Mouse (Mus musculus) embryonic facial prominence, embryonic 10.5 days (tissue): Measurements from ENCODE around the gene Ehmt1. TPM values are rescaled to one million over a fixed set of nuclear protein-coding genes. Genes with fewer than 3 reads are reported as not detected.
"Not testable (repeated sequence)": the region's sequence is repeated elsewhere in the genome, so short reads cannot be mapped to it uniquely, and the experiment has no call there.

Experiments used
- DNase-seq: peaks from one replicate; pipeline ENCODE4 v3.0.0-alpha.2; 2017; ENCODE audit warnings: low spot score
- H3K27ac ChIP-seq: fragments of 300-500 bp; sonication (generic); replicated peaks from 2 replicates; pipeline ENCODE4 v1.5.1; 2016; ENCODE audit warnings: mild to moderate bottlenecking
- H3K27me3 ChIP-seq: fragments of 300-500 bp; sonication (generic); replicated peaks from 2 replicates; pipeline ENCODE4 v1.6.1; 2016; ENCODE audit warnings: low read depth, mild to moderate bottlenecking; ENCODE audit not compliant: poor library complexity, severe bottlenecking
- H3K36me3 ChIP-seq: fragments of 300-500 bp; sonication (generic); replicated peaks from 2 replicates; pipeline ENCODE4 v1.6.1; 2016; ENCODE audit warnings: mild to moderate bottlenecking, moderate library complexity
- H3K4me1 ChIP-seq: fragments of 300-500 bp; sonication (generic); 2 replicates; pipeline ENCODE4 v1.6.1; 2016
- H3K4me3 ChIP-seq: fragments of 300-500 bp; sonication (generic); 2 replicates; pipeline ENCODE4 v1.5.1; 2016; ENCODE audit warnings: mild to moderate bottlenecking, moderate library complexity
- H3K9me3 ChIP-seq: fragments of 300-500 bp; sonication (generic); 2 replicates; pipeline ENCODE4 v1.6.1; 2016; ENCODE audit warnings: mild to moderate bottlenecking
- WGBS: fragments of 180-500 bp; shearing (Covaris S2); methylation state at CpG from one replicate; pipeline ENCODE4 v1.1.7; 2016; 5-methylcytosine and 5-hydroxymethylcytosine counted together
- polyA plus RNA-seq: library from polyadenylated mRNA; unstranded; fragments of >200 nt; fragmentation: Nextera tagmentation; extraction: Ambion mirVana; gene quantifications from 2 replicates; pipeline ENCODE4 v1.2.1, GENCODE M21; 2016

Ehmt1 gene
- 157 and 163 TPM in 2 replicates for polyA plus RNA-seq

DNA sequence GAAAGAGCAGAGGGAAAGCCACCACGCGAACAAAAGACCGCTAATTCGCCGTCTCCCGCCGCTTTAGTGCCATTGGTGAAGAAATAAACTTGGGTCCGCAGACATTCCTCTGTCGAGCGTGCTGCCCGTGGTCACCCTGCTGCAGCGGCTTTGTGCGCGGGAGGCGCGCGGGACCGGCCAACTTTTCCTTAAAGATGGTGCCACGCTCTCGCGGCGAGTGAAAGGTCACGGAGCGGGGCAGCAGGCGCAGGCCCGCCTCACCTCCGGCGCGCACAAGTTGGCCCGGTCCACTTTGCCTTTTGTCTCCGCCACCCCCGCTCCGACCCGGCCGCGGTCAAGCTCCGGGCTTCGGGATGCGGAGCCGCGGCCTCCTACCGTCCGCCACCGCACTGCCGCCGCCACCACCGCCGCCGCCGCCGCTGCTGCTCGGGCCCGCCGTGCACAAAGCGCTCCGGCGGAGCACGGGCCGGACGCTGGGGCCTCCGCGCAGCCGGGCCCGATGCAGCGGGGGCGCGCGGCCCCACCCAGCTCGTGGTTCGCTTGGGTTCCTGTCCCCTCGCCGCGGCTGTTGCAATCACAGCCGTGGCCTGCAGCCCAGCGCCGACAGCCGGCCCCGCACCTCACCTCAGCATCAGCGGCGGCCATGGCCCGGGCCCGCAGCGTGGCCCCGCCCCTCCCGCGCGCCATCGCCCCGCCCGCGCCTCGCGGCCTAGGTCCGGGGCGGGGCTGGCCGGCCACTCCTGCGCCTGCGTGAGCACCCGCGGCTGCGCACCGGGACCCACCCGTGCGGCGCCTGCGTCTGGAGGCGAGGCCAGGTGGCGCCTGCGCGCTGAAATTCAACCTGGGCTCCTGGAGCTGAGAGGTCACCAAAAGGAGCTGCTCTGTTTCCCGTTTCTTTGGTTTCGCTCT, at the start of gene Ehmt1:
Gene Ehmt1 (minus strand): TSS at position 685 of the 909 bp plus-strand sequence.
- under 1% methylated on average over 112 of the region's 112 CpGs for WGBS
- Histone ChIP-seq H3K4me1 (peaks cover 10% of the 10 kb centered on the region), H3K4me3 (peak within 1 kb of the TSS; percentile 96), H3K9me3 (no peaks in the 10 kb centered on the region), H3K27ac (peak within 1 kb of the TSS; percentile 99), H3K27me3 (no peaks in the 10 kb centered on the region), H3K36me3 (peaks cover 12% of the 10 kb centered on the region)
- peak; percentile 96 for DNase-seq

DNA sequence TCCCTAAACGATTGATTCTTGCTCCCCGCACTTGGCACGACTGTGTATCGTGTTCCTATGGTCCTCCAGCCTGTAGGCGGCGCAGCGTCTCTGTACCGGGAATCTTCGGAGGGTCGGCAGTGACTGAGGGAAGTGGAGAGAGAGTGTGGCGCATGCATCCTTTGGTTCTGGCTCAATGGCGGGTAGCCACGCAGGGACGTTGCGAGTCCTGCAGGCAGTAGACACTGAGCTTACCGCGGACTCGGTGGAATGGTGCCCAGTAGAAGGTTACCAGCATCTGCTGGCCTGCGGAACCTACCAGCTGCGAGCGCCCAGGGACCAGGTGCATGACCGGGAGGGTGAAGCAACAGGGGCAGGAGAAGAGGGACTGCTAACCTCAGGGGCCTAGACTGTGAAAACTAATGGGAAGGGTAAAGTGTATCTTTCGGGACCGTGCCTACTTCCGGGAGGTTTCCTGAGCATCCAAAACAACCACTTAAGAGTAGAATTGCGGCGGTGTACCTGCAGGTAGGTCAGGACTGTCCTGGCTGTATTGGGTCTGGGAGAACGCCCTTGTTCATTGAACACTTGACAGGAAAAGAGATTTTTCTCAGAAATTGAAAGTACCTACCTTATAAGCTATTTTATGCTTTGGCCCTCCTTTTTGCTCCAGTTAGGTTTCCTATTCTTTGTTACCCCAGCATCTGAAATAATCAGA, 43.0 kb upstream of the Ehmt1 start, which contains the start of gene Dph7:
Gene Dph7 (plus strand): TSS at position 97 of the 697 bp plus-strand sequence.
- Histone ChIP-seq H3K27ac (peak within 1 kb of the TSS; percentile 87), H3K9me3 (no peaks in the 10 kb centered on the region), H3K4me1 (peaks cover 12% of the 10 kb centered on the region), H3K36me3 (peaks cover 84% of the 10 kb centered on the region), H3K4me3 (peak within 1 kb of the TSS; percentile 82), H3K27me3 (no peaks in the 10 kb centered on the region)
- peak; percentile 89 for DNase-seq
- WGBS, result 1% methylated on average over 28 of the region's 28 CpGs

DNA sequence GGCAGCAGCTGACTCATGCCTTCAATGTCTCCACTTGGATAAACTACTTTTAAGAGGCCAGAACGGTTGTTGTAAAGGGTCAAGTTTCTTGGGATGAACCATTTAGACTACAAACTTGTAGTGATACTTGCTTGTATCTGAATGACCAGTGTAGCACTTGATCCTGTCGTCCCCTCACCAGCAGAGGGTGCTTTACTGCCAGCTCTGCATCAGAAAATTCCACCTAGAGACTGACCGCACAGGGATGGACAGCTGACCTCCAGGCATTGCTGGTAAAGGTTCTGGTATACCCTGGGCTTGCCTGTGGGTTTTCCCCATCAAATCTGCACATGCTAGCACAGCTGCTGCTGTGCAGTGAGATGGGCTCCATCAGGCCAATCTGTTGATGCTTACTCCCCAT, 41.5 kb upstream of the Ehmt1 start:
- peak; percentile 34 for DNase-seq
- H3K4me3 ChIP-seq, result no peak overlapping the region
- 34% methylated on average over 3 of the region's 3 CpGs for WGBS
- no peak overlapping the region for H3K27ac ChIP-seq
- peaks cover 85% of the 10 kb centered on the region for H3K36me3 ChIP-seq
- peaks cover 12% of the 10 kb centered on the region for H3K4me1 ChIP-seq
- H3K9me3 ChIP-seq, result no peaks in the 10 kb centered on the region
- no peaks in the 10 kb centered on the region for H3K27me3 ChIP-seq

DNA sequence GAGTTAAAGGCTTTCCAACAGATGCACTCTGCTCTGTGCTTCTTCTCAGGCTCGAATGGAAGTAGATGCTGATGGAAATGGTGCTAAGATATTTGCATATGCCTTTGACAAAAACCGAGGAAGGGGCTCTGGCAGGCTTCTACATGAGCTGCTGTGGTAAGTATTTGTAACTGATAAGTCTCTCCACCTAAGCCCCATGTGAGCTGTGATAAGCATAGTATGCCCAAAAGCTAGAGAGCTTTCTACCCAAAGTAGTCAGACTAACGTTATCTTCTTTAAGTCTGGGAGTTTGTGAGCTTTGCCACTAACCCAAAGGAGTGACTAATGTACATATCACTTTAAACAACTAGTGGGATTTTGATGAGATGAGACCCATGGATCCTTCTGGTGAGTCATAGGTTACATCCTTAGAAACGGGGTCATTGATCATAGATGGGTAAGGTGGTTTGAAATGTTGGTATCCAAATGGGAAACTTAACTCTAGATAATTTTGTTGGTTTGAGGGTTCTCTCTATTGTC, 33.2 kb upstream of the Ehmt1 start:
- H3K27ac ChIP-seq, result no peak overlapping the region
- H3K36me3 ChIP-seq, result peaks cover 64% of the 10 kb centered on the region
- DNase-seq, result no peak
- H3K27me3 ChIP-seq, result peaks cover 8% of the 10 kb centered on the region
- WGBS, result 87% methylated on average over 4 of the region's 4 CpGs
- H3K4me1 ChIP-seq, result peaks cover 18% of the 10 kb centered on the region
- no peaks in the 10 kb centered on the region for H3K9me3 ChIP-seq
- no peak overlapping the region for H3K4me3 ChIP-seq

DNA sequence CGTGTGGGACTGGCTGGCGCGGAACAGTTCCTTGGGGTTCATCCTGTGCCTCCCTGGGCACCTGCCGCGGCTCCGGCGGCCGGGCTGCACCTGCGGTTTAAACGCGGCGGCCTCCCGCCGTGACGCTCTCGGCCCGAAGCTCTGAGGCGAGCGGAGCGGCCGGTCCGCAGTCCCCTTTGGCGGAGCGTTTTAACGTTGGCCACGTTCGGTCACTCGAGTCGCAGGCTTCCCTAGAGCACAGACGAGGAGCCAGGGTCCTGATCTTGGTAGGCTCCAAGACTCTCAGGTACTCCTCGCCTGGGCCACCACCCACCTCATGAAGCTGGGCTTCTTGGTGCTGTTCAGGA, 30.7 kb upstream of the Ehmt1 start:
- peaks cover 18% of the 10 kb centered on the region for H3K4me1 ChIP-seq
- DNase-seq, result peak; percentile 36
- H3K36me3 ChIP-seq, result peaks cover 40% of the 10 kb centered on the region
- H3K27ac ChIP-seq, result peak overlapping the region; percentile 92
- H3K9me3 ChIP-seq, result no peaks in the 10 kb centered on the region
- peaks cover 8% of the 10 kb centered on the region for H3K27me3 ChIP-seq
- WGBS, result under 1% methylated on average over 31 of the region's 31 CpGs
- peak overlapping the region; percentile 99 for H3K4me3 ChIP-seq

DNA sequence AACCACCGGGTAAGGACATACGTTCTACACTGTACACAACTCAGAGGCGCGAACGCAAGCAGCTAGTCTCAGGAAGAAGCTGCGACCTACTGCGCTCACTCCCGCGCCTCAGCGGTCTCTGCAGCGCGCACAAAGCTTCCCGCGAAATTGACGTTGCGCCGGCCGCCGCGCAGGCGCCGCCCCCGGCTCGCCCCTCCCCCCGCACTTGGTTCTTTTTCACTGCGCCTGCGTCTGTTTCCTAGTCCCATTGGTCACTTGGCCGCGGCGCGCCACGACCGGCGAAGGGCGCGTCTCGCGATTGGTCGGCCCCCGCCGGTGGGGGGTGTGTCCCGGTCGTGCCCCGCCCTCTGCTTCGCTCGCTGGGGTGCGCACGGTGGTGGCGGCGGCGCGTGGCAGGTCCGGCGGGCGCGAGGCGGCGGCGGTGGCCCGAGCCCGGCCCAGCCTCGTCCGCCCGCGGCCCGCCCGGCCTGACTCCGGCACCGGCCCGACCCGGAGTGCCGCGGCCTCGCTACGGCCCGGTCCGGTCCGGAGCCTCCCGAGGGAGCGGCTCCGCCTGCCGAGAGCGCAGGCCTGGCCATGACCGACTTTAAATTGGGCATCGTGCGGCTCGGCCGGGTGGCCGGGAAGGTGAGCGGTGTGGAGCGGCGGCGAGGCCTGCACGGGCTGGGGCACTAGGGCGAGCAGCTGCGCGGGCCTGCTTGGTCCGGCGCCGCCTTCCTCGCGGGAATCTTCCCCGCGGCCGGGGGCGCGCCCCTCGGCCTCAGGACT, 30.2 kb upstream of the Ehmt1 start, which contains the start of gene Zmynd19:
Gene Zmynd19 (plus strand): TSS at position 372 of the 768 bp plus-strand sequence.
- under 1% methylated on average over 108 of the region's 108 CpGs for WGBS
- Histone ChIP-seq H3K4me1 (peaks cover 18% of the 10 kb centered on the region), H3K4me3 (peak within 1 kb of the TSS; percentile 99), H3K36me3 (peaks cover 34% of the 10 kb centered on the region), H3K9me3 (no peaks in the 10 kb centered on the region), H3K27ac (peak within 1 kb of the TSS; percentile 92), H3K27me3 (peaks cover 8% of the 10 kb centered on the region)
- peak; percentile 99 for DNase-seq

DNA sequence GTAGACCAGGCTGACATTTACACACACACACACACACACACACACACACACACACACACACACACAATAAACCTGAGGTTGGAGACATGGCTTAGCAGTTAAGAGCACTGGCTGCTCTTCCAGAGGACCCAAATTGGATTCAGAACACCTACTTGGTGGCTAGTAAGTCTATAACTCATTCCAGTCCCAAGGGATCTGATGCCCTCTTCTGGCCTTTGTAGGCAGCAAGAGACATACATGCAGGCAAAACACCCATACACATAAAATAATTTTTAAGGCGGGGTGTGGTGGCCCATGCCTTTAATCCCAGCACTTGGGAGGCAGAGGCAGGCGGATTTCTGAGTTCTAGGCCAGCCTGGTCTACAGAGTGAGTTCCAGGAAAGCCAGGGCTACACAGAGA, 24.9 kb upstream of the Ehmt1 start:
- H3K9me3 ChIP-seq, DNase-seq, H3K27me3 ChIP-seq, H3K4me1 ChIP-seq, H3K36me3 ChIP-seq, H3K4me3 ChIP-seq, H3K27ac ChIP-seq: not testable (repeated sequence)
- 57% methylated on average over 2 of the region's 2 CpGs for WGBS

DNA sequence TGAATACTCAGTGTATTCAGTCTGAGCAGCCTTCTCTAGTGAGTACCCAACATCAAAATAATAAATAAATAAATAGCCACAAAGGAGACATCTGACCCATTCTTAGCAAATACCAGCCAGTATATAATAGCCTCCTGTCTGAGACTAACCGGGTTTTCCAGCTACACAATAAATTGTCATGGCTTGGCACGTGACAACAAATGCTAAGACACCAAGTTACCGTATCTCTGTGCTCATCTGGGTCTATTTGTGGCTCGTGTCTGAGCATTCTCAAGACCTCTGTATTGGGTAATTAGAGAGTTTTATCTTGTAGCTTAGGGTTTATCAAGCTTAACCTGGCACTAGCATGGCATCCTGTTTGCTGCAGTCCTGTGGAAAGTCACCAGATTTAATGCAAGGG, 22.7 kb upstream of the Ehmt1 start:
- Histone ChIP-seq H3K9me3 (no peaks in the 10 kb centered on the region), H3K4me3 (no peak overlapping the region), H3K27ac (no peak overlapping the region), H3K4me1 (no peaks in the 10 kb centered on the region), H3K36me3 (no peaks in the 10 kb centered on the region), H3K27me3 (no peaks in the 10 kb centered on the region)
- DNase-seq, result no peak
- WGBS, result 79% methylated on average over 4 of the region's 4 CpGs

DNA sequence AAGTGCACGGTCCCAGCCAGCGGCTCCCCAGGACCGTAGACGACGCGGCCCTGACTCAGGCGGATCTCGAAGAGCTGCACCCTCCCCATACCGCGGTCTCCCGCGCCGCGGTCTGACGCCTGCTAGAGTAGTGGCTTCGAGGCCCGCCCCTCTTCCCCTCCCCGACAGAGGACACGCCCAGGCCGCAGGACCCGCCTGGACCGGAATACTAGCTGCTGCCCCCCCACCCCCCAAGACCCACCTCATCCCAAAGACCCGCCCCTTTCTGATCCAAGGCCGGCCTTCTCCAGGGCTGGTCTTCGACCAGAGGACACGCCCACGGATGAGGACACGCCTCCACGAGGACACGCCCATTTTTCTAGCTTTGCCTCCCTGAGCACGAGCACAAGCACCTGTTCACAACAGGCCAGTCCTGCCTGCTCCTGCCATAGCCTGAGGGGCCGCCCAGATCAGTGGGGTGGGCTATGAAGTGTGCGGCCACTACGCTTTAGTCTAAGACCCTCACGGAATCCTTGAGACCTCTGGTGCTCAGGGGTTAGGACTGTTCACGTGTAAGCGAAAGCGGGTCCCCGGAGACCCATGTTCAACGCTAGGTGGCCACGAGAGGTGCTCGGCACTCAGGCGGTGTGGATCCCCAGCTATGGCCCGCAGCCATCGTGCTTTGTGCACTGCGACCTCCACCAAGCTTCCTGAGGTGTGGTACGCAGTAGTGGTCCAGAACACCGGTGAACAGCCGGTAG, 15.8 kb upstream of the Ehmt1 start, which contains the start of gene Arrdc1:
Gene Arrdc1 (minus strand): TSS at position 196 of the 740 bp plus-strand sequence.
- Histone ChIP-seq H3K4me3 (peak within 1 kb of the TSS; percentile 74), H3K4me1 (peaks cover 19% of the 10 kb centered on the region), H3K36me3 (no peaks in the 10 kb centered on the region), H3K27ac (peak within 1 kb of the TSS; percentile 77), H3K9me3 (no peaks in the 10 kb centered on the region), H3K27me3 (peaks cover 28% of the 10 kb centered on the region)
- under 1% methylated on average over 49 of the region's 49 CpGs for WGBS
- DNase-seq, result peak; percentile 94

DNA sequence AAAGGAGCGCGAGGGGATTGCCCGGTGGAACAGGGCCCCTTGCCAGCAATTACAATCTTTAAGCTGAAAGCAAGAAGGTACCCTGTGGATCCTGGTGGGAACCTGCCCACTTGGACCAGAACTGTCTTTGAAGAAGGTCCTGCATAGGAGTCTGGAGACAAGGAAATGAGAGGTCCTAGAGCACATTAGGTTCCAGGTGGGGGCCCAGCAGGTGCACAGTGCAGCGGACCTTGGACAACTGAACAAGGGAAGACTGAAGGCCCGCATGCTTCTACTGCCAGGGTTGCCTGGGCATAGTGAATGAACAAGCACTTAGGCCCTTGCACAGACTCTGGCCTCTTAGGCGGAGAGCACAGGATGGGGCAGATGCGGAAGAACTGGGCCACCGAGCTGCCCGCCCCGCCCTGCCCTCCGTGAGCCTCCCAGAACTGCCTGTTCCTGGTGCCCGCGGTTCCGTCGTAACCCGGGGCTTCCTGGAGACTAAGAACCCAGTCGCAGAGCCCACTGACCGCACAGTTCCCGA, 15.1 kb upstream of the Ehmt1 start:
- Histone ChIP-seq H3K4me1 (peaks cover 19% of the 10 kb centered on the region), H3K27me3 (peaks cover 28% of the 10 kb centered on the region), H3K4me3 (peak overlapping the region; percentile 74), H3K9me3 (no peaks in the 10 kb centered on the region), H3K27ac (peak overlapping the region; percentile 77), H3K36me3 (no peaks in the 10 kb centered on the region)
- peak; percentile 11 for DNase-seq
- 5% methylated on average over 19 of the region's 19 CpGs for WGBS

DNA sequence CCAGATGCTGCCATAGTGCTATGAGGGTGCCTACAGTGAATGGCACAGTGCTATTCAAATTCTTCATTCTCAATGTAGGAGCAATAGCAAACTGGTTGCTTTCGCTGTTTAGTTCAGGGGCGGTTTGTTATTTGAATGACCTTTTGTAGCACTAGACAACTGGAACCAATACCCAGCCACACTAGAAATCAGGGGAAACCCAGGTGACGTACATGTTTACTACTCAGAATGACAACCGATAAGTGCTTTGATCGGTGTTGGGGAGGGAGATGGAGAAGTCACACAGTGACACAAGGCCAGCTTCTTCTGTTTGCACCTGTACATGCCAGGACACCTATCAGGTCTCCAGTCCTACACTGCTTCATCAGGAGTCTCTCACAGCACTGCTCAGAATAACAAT, 10.2 kb upstream of the Ehmt1 start:
- no peak for DNase-seq
- Histone ChIP-seq H3K27me3 (peaks cover 16% of the 10 kb centered on the region), H3K36me3 (0 out of 2 replicates have a peak, but pooled peaks cover 6% of the 10 kb centered on the region), H3K4me1 (peaks cover 12% of the 10 kb centered on the region), H3K9me3 (no peaks in the 10 kb centered on the region), H3K27ac (no peak overlapping the region), H3K4me3 (no peak overlapping the region)
- whole genome bisulfite sequencing, result 96% methylated on average over 5 of the region's 5 CpGs
